Mouse (Mus musculus) C2C12 (cell line): Measurements from ENCODE around the gene Tiam1.

Experiments used
- CTCF ChIP-seq: IDR thresholded peaks from one replicate; pipeline ENCODE4 v1.5.1; 2011; ENCODE audit not compliant: control insufficient read depth, insufficient read depth, insufficient read length
- MYOG ChIP-seq: IDR thresholded peaks from one replicate; pipeline ENCODE4 v1.6.1; 2011; ENCODE audit not compliant: control insufficient read depth, insufficient read length; ENCODE audit errors: extremely low read depth

DNA sequence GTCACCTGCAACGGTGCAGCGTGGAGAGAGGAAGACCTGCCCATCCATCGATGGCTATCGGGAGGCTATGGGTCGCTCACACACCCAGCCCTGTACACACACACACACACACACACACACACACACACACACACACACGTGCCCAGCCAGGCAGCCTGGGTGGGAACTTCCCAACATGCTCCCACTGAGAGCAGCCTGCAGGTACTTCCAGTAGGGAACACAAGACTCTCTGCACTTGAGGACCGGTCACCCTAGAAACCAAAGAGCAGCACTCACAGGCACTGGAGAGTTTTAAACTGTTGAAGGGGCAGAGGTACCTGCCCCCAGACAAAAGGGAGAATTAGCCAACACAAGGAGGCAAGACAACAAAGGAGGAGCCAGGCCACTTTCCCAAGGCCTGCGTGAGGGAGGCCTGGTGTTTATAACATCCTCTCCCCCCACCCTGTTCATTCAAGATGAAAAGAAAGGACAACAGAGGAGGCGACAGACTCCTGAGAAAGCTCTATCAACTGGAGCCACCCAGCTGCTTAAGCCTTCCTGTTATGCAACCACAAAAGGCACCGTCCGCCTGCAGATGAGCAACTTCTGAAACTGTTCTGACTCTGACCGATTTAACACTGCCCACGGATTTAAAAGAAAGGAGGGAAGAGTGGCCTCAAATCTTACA is 326.9 kb downstream of the Tiam1 start:
- TF ChIP-seq CTCF (no peak), MYOG (no peak)
